Mouse (Mus musculus): ENCODE measurements at regions not wholly inside any gene's neighbourhood (a gene's known extent, or its start where the extent isn't known, plus 50 kb on each side); places are given as distances from the start of the nearest gene placed in this dataset.
A peak's percentile ranks its signal among the peaks of the same experiment; 100 is the strongest.

- peak; percentile 66 for DNase-seq (ENCODE audit: low read depth, low spot score)
- peaks cover 0 to 4% of the 10 kb centered on the region in 2 experiments; a peak in 2 of 4 replicates for H3K36me3 ChIP-seq (ENCODE audit: control insufficient read depth in 1 of 2, insufficient read depth in 2 of 2, low read length in 2 of 2)
- H3K4me1 ChIP-seq (ENCODE audit: control insufficient read depth in 1 of 2, insufficient read depth in 2 of 2, low read length in 2 of 2): no peaks in the 10 kb centered on the region
- H3K27ac ChIP-seq (ENCODE audit: control insufficient read depth, low read depth, low read length): no peak overlapping the region
- peak overlapping the region; percentile 28 for H3K9ac ChIP-seq (ENCODE audit: control insufficient read depth, low read depth, low read length, poor library complexity, severe bottlenecking)
- peak overlapping the region; percentile 53 to 78 for H3K4me3 ChIP-seq (ENCODE audit: control insufficient read depth in 1 of 2, insufficient read depth in 1 of 2, low read depth in 2 of 2, low read length in 2 of 2)
- no peaks in the 10 kb centered on the region for H3K27me3 ChIP-seq (ENCODE audit: control insufficient read depth in 1 of 2, insufficient read depth in 2 of 2, low read length in 2 of 2)
- H3K79me2 ChIP-seq (ENCODE audit: control insufficient read depth, insufficient read depth, low read length, poor library complexity): no peaks in the 10 kb centered on the region
- H3K9me3 ChIP-seq (replicated peaks; ENCODE audit: insufficient read depth, low read length): no peaks in the 10 kb centered on the region
- TF ChIP-seq MYB (IDR thresholded peaks at IDR 0.05; ENCODE audit: low read depth, low read length): no peak
- TF ChIP-seq NELFE (IDR thresholded peaks at IDR 0.05; ENCODE audit: low read depth, low read length): no peak
- peak; percentile 26; the same call in 1 of the 2 replicates for TF ChIP-seq MAX (IDR thresholded peaks at IDR 0.05; ENCODE audit: low read length)
- no peak for TF ChIP-seq BHLHE40 (IDR thresholded peaks at IDR 0.05; ENCODE audit: borderline replicate concordance, low read depth, low read length)
- no peak for TF ChIP-seq ETS1 (IDR thresholded peaks at IDR 0.05; ENCODE audit: low read depth, low read length)
- TF ChIP-seq SIN3A (IDR thresholded peaks at IDR 0.05; ENCODE audit: low read length): peak; percentile 40; the same call in 1 of the 2 replicates
- peak; percentile 28; the same call in 1 of the 2 replicates for TF ChIP-seq MAZ (IDR thresholded peaks at IDR 0.05; ENCODE audit: low read depth, low read length)
- no peak for TF ChIP-seq NRF1 (IDR thresholded peaks at IDR 0.05; ENCODE audit: insufficient read depth, low read depth, low read length, poor library complexity, severe bottlenecking)
- no peak for TF ChIP-seq CHD1 (IDR thresholded peaks at IDR 0.05; ENCODE audit: low read depth, low read length)
- no peak for TF ChIP-seq ZMIZ1 (IDR thresholded peaks at IDR 0.05; ENCODE audit: low read depth, low read length)
- TF ChIP-seq POLR2AphosphoS5 (IDR thresholded peaks at IDR 0.05; ENCODE audit: borderline replicate concordance, low read depth, low read length): no peak
- no peak for TF ChIP-seq POLR2A (IDR thresholded peaks at IDR 0.05; ENCODE audit: control insufficient read depth in 1 of 2, insufficient read depth in 1 of 2, low read depth in 1 of 2, low read length in 2 of 2, poor library complexity in 1 of 2)
- TF ChIP-seq USF1 (IDR thresholded peaks at IDR 0.05; ENCODE audit: low read depth, low read length): no peak
- no peak for TF ChIP-seq UBTF (IDR thresholded peaks at IDR 0.05; ENCODE audit: borderline replicate concordance, insufficient read depth, low read depth, low read length)
- peak; percentile 54; the same call in 1 of the 2 replicates for TF ChIP-seq MXI1 (IDR thresholded peaks at IDR 0.05; ENCODE audit: low read depth, low read length)
- TF ChIP-seq TAL1 (IDR thresholded peaks at IDR 0.05; ENCODE audit: low read length): no peak
- TF ChIP-seq RAD21 (IDR thresholded peaks at IDR 0.05; ENCODE audit: low read depth, low read length): no peak
- TF ChIP-seq USF2 (IDR thresholded peaks at IDR 0.05; ENCODE audit: borderline replicate concordance in 1 of 2, insufficient read depth in 1 of 2, low read depth in 1 of 2, low read length in 2 of 2): no peak
- no peak for TF ChIP-seq TCF12 (IDR thresholded peaks at IDR 0.05; ENCODE audit: low read depth, low read length)
- TF ChIP-seq GABPA (IDR thresholded peaks at IDR 0.05; ENCODE audit: low read depth, low read length): no peak
- TF ChIP-seq ELF1 (IDR thresholded peaks at IDR 0.05; ENCODE audit: low read depth, low read length): peak; percentile 38; the same call in 1 of the 2 replicates
- TF ChIP-seq SMC3 (IDR thresholded peaks at IDR 0.05; ENCODE audit: low read depth, low read length): no peak
- TF ChIP-seq MAFK (IDR thresholded peaks at IDR 0.05; ENCODE audit: borderline replicate concordance, low read depth, low read length): no peak
- TF ChIP-seq GATA1 (IDR thresholded peaks at IDR 0.05; ENCODE audit: low read depth, low read length): 0 out of 2 replicates have a peak, but pooled peaks have one; percentile 20
- no peak for TF ChIP-seq CTCF (IDR thresholded peaks at IDR 0.05 in 2 of 3, conservative IDR thresholded peaks at IDR 0.05 in 1 of 3; ENCODE audit: control insufficient read depth in 1 of 3, insufficient read depth in 1 of 3, low read depth in 2 of 3, low read length in 3 of 3, poor library complexity in 1 of 3, severe bottlenecking in 1 of 3)
- no peak for TF ChIP-seq TBP (IDR thresholded peaks at IDR 0.05; ENCODE audit: low read depth, low read length)
- TF ChIP-seq CHD2 (IDR thresholded peaks at IDR 0.05; ENCODE audit: low read length): no peak
- no peak for TF ChIP-seq EP300 (IDR thresholded peaks at IDR 0.05; ENCODE audit: low read depth in 1 of 2, low read length in 2 of 2)
- no peak for TF ChIP-seq ZKSCAN1 (IDR thresholded peaks at IDR 0.05; ENCODE audit: low read depth, low read length)
- no peak for TF ChIP-seq ZNF384 (IDR thresholded peaks at IDR 0.05; ENCODE audit: low read depth, low read length)
- TF ChIP-seq MYC (IDR thresholded peaks at IDR 0.05; ENCODE audit: low read depth, low read length): no peak
- no peak for TF ChIP-seq KAT2A (conservative IDR thresholded peaks at IDR 0.05; ENCODE audit: low read depth, low read length)
- TF ChIP-seq MEF2A (IDR thresholded peaks at IDR 0.05; ENCODE audit: extremely low read depth, insufficient replicate concordance, low read depth, low read length, poor library complexity, severe bottlenecking): no peak
- TF ChIP-seq POLR2AphosphoS2 (IDR thresholded peaks at IDR 0.05; ENCODE audit: low read length): no peak
- no peak for TF ChIP-seq HCFC1 (IDR thresholded peaks at IDR 0.05; ENCODE audit: low read depth, low read length)
- no peak for TF ChIP-seq E2F4 (IDR thresholded peaks at IDR 0.05; ENCODE audit: borderline replicate concordance, low read depth, low read length)
- TF ChIP-seq RCOR1 (IDR thresholded peaks at IDR 0.05; ENCODE audit: low read depth, low read length): no peak
These were observed 65.7 kb downstream of the 4933412E24Rik start for GRCm38 (mm10) chr15:59950617-59951216.

All from MEL (cell line).